In the genomic region with DNA sequence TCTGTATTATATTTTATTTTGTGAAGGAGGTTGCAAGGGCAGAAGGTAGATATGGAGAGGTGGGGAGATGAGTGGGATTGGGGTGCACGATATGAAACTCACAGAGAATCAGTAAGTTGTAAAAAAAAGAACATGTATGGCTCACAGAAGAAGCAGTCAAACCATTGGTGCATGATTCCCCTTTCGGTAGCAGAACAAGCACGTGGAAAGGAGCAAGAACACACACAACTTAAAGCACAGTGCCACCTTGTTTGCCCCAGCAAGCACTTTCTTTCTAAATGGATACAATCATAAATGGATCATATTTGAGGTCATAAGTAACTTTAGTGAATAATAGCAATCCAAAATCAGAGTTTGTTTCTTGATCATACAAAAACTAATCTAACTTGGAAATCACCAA, we compare ENCODE assay signal across 19 mouse cellular contexts. TPM values are rescaled to one million over a fixed set of nuclear protein-coding genes. Genes with fewer than 3 reads are reported as not detected.
"Had no signal": no experiment of that assay in that cellular context is flagged by ENCODE, and none has a peak within 500 bp of the region (broad histone marks: within the 10 kb centered on the region; RNA-seq: fewer than 3 reads in every experiment).

No protein-coding gene starts in this region.

- H3K4me3 ChIP-seq: liver, embryonic 15.5 days; lung, embryonic 15.5 days; megakaryocyte, embryonic 14.5 days; midbrain, embryonic 13.5 days; midbrain, embryonic 15.5 days; neural tube, embryonic 12.5 days had no signal

- H3K9me3 ChIP-seq: liver, embryonic 15.5 days; lung, embryonic 15.5 days; midbrain, embryonic 13.5 days; midbrain, embryonic 15.5 days; neural tube, embryonic 12.5 days had no signal

- H3K27me3 ChIP-seq: lung, embryonic 15.5 days; midbrain, embryonic 13.5 days; midbrain, embryonic 15.5 days; neural tube, embryonic 12.5 days had no signal

- H3K27ac ChIP-seq: liver, embryonic 15.5 days; lung, embryonic 15.5 days; macrophage; midbrain, embryonic 13.5 days; midbrain, embryonic 15.5 days; neural tube, embryonic 12.5 days had no signal

- H3K9ac ChIP-seq: liver, embryonic 15.5 days; liver, postnatal 0 days; lung, embryonic 15.5 days; midbrain, embryonic 13.5 days; midbrain, embryonic 15.5 days; neural tube, embryonic 12.5 days had no signal

- ATAC-seq: liver, postnatal 0 days; lung, postnatal 0 days; midbrain, embryonic 13.5 days; midbrain, embryonic 15.5 days had no signal

- DNase-seq: liver, postnatal 0 days; lung, adult 2 months; lung, postnatal 14 days; lung, postnatal 36 days; right cerebral cortex, postnatal 14 days; thymus, adult 2 months; thymus, postnatal 25 days had no signal

- H3K4me2 ChIP-seq: liver, embryonic 15.5 days; lung, embryonic 15.5 days; midbrain, embryonic 11.5 days; midbrain, embryonic 13.5 days; midbrain, embryonic 15.5 days; neural tube, embryonic 12.5 days had no signal

- H3K36me3 ChIP-seq: liver, embryonic 15.5 days; lung, embryonic 15.5 days; midbrain, embryonic 13.5 days; midbrain, embryonic 15.5 days; neural tube, embryonic 12.5 days had no signal

- H3K4me1 ChIP-seq: liver, embryonic 15.5 days; lung, embryonic 15.5 days; megakaryocyte, embryonic 14.5 days; midbrain, embryonic 13.5 days; midbrain, embryonic 15.5 days; neural tube, embryonic 12.5 days had no signal

RNA-seq across cellular contexts. Expression of a gene that starts 24.5 kb away (rescaled TPM):
- total RNA-seq: monocyte, adult 5-6 weeks; neutrophil, adult 5-6 weeks had no signal
- polyA plus RNA-seq: midbrain, embryonic 11.5 days; midbrain, embryonic 13.5 days; neural tube, embryonic 12.5 days; stomach, embryonic 14.5 days had no signal
